Mouse (Mus musculus): ENCODE data around the gene Arhgef18.

DNA sequence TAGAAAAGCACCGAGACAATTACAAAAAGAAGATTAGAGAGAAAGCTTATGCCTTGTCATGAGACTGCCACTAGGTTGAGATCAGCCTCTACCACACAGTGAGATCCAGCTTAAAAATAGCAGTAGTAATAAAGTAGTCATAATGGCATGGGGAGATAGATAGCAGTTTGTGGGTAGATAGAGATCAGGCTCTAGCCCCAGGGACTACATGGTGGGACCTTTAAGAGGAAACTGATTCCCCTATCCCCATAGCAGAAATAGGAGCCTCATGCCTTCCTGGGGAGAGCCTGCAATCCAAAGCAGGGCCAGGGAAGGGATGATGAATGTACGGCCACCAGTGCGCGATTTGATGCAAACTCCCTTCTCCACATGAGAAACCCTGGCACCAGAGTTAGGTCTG, 22.5 kb downstream of the Arhgef18 start:
- TF ChIP-seq CTCF (IDR thresholded peaks at IDR 0.05; ENCODE audit: low read depth) (no peak), EP300 (IDR thresholded peaks at IDR 0.05; ENCODE audit: low read depth) (no peak)
